Mouse (Mus musculus): ENCODE results near the gene Fam167b. TPM values are rescaled to one million over a fixed set of nuclear protein-coding genes. Genes with fewer than 3 reads are reported as not detected.
"Not testable (repeated sequence)": the region's sequence is repeated elsewhere in the genome, so short reads cannot be mapped to it uniquely, and the experiment has no call there.

Fam167b gene
- polyA plus RNA-seq, 1 experiment from 2014 or later, result 4.2 TPM

GRCm38 (mm10) chr4:129556532-129557223, 21.7 kb downstream of the Fam167b start:
- ATAC-seq (ENCODE audit: borderline replicate concordance, extremely low read depth, low FRiP score, low TSS enrichment), result peak; percentile 90
- H3K27ac ChIP-seq, result peak overlapping the region; percentile 76
- peak overlapping the region; percentile 50 for H3K9ac ChIP-seq
- no peaks in the 10 kb centered on the region for H3K27me3 ChIP-seq
- peaks cover 20% of the 10 kb centered on the region for H3K4me1 ChIP-seq
- no peaks in the 10 kb centered on the region for H3K9me3 ChIP-seq
- peak overlapping the region; percentile 75 for H3K4me2 ChIP-seq
- peak overlapping the region; percentile 45 for H3K4me3 ChIP-seq
- no peaks in the 10 kb centered on the region for H3K36me3 ChIP-seq
- WGBS, result 7% methylated on average over 33 of the region's 33 CpGs

GRCm38 (mm10) chr4:129555862-129556531, 22.4 kb downstream of the Fam167b start:
- Histone ChIP-seq H3K4me1 (peaks cover 20% of the 10 kb centered on the region), H3K27me3 (no peaks in the 10 kb centered on the region), H3K9me3 (no peaks in the 10 kb centered on the region), H3K36me3 (no peaks in the 10 kb centered on the region), H3K27ac (no peak overlapping the region), H3K9ac (peak overlapping the region; percentile 50), H3K4me2 (peak overlapping the region; percentile 75), H3K4me3 (peak overlapping the region; percentile 45)
- ATAC-seq (ENCODE audit: borderline replicate concordance, extremely low read depth, low FRiP score, low TSS enrichment), result peak; percentile 53
- WGBS, result under 1% methylated on average over 24 of the region's 24 CpGs

DNA sequence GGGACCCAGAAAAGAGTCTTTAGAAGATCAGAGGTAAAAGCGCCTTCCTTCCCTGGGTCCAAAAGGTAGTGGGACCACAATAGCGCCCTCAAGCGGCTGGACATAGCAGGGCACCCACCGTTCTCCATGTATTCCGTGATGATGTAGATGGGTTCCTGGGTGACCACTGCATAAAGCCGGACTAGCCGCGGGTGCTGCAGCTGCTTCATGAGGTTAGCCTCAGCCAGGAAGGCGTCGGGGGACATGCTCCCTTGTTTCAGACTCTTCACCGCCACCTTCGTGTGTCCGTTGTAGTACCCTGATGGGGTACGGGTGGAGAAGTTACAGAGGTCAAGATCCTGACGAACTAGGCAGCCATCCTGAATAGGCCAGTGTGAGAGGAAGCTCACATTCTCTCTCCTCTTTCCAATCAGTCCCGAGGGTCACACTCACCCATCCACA, 22.9 kb downstream of the Fam167b start:
- Histone ChIP-seq H3K4me2 (peak overlapping the region; percentile 75), H3K9me3 (no peaks in the 10 kb centered on the region), H3K9ac (peak overlapping the region; percentile 50; the same call in 1 of the 2 replicates), H3K27me3 (no peaks in the 10 kb centered on the region), H3K36me3 (no peaks in the 10 kb centered on the region), H3K4me1 (peaks cover 20% of the 10 kb centered on the region), H3K4me3 (peak overlapping the region; percentile 45), H3K27ac (no peak overlapping the region)
- WGBS, result 6% methylated on average over 16 of the region's 16 CpGs
- 0 out of 2 replicates have a peak, but pooled peaks have one; percentile 19 for ATAC-seq (ENCODE audit: borderline replicate concordance, extremely low read depth, low FRiP score, low TSS enrichment)

DNA sequence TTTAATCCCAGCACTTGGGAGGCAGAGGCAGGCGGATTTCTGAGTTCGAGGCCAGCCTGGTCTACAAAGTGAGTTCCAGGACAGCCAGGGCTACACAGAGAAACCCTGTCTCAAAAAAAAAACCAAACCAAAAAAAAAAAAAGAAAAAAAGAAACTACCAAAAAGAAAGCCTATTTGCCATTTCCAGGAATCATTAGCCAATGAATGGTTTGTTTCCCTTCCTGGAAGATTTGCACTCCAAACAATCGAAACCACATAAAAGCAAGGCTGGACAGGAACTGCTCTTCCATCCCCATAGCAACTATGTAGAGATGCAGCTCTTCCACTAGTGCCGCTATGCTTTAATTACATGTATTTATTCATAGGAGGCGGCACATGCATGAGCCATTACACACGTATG, 23.8 kb downstream of the Fam167b start:
- H3K36me3 ChIP-seq; H3K9ac ChIP-seq; H3K27ac ChIP-seq; H3K4me2 ChIP-seq; H3K4me3 ChIP-seq; H3K27me3 ChIP-seq; H3K9me3 ChIP-seq; ATAC-seq (ENCODE audit: borderline replicate concordance, extremely low read depth, low FRiP score, low TSS enrichment): not testable (repeated sequence)
- peaks cover 20% of the 10 kb centered on the region for H3K4me1 ChIP-seq
- 90% methylated on average over 6 of the region's 6 CpGs for WGBS

GRCm38 (mm10) chr4:129550295-129550694, 28.1 kb downstream of the Fam167b start:
- H3K4me3 ChIP-seq, result no peak overlapping the region
- no peak overlapping the region for H3K4me2 ChIP-seq
- WGBS, result 53% methylated on average over 1 of the region's 1 CpGs
- no peak overlapping the region for H3K27ac ChIP-seq
- no peak for ATAC-seq (ENCODE audit: borderline replicate concordance, extremely low read depth, low FRiP score, low TSS enrichment)
- H3K9me3 ChIP-seq, result no peaks in the 10 kb centered on the region
- H3K9ac ChIP-seq, result no peak overlapping the region
- H3K36me3 ChIP-seq, result no peaks in the 10 kb centered on the region
- H3K4me1 ChIP-seq, result 0 out of 2 replicates have a peak, but pooled peaks cover under 1% of the 10 kb centered on the region
- H3K27me3 ChIP-seq, result no peaks in the 10 kb centered on the region

GRCm38 (mm10) chr4:129549306-129549705, 29.0 kb downstream of the Fam167b start:
- no peak overlapping the region for H3K9ac ChIP-seq
- no peaks in the 10 kb centered on the region for H3K4me1 ChIP-seq
- H3K9me3 ChIP-seq, result no peaks in the 10 kb centered on the region
- no peaks in the 10 kb centered on the region for H3K27me3 ChIP-seq
- H3K4me3 ChIP-seq, result no peak overlapping the region
- WGBS, result 89% methylated on average over 2 of the region's 2 CpGs
- no peak for ATAC-seq (ENCODE audit: borderline replicate concordance, extremely low read depth, low FRiP score, low TSS enrichment)
- no peak overlapping the region for H3K27ac ChIP-seq
- H3K36me3 ChIP-seq, result no peaks in the 10 kb centered on the region
- H3K4me2 ChIP-seq, result no peak overlapping the region

- not testable (repeated sequence) for H3K27me3 ChIP-seq; H3K4me2 ChIP-seq; H3K4me3 ChIP-seq; H3K27ac ChIP-seq; H3K9me3 ChIP-seq; ATAC-seq (ENCODE audit: borderline replicate concordance, extremely low read depth, low FRiP score, low TSS enrichment); H3K9ac ChIP-seq; H3K4me1 ChIP-seq; H3K36me3 ChIP-seq
- 88% methylated on average over 4 of the region's 4 CpGs for WGBS
Measured at GRCm38 (mm10) chr4:129547631-129548030, 30.7 kb downstream of the Fam167b start.

DNA sequence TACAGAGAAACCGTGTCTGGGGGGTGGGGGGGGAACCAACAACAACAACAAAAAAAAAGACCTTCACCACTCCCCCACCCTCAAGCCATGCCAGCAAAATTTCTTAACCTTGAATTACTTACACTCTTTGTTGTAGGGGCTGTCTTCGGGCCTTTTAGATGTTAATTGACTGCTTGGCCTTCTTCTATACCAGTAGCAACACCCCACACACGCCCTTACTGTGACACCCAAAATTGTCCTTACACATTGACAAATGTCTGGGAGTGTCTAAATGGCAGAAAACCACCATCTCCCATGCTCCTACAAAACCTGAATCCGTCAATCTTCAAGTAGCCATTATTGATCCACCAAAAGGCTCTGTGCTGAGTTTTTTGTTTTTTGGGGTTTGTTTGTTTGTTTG, 34.2 kb downstream of the Fam167b start:
- no peak overlapping the region for H3K27ac ChIP-seq

GRCm38 (mm10) chr4:129542592-129543141, 35.7 kb downstream of the Fam167b start, which contains the start of gene Hdac1:
Gene Hdac1 (minus strand): TSS chr4:129542713.
- ATAC-seq (ENCODE audit: borderline replicate concordance, extremely low read depth, low FRiP score, low TSS enrichment), result peak; percentile 100
- peak within 1 kb of the TSS; percentile 79 for H3K27ac ChIP-seq
- H3K4me3 ChIP-seq, result peak within 1 kb of the TSS; percentile 96
- peak within 1 kb of the TSS; percentile 78 for H3K4me2 ChIP-seq
- under 1% methylated on average over 34 of the region's 46 CpGs for WGBS
- peaks cover 12% of the 10 kb centered on the region for H3K36me3 ChIP-seq
- peaks cover 17% of the 10 kb centered on the region for H3K4me1 ChIP-seq
- H3K27me3 ChIP-seq, result no peaks in the 10 kb centered on the region
- H3K9me3 ChIP-seq, result no peaks in the 10 kb centered on the region
- H3K9ac ChIP-seq, result peak within 1 kb of the TSS; percentile 91

More for the DNA sequence above, 34.2 kb downstream of the Fam167b start:
- peaks cover 17% of the 10 kb centered on the region for H3K4me1 ChIP-seq
- no peak overlapping the region for H3K9ac ChIP-seq
- H3K27me3 ChIP-seq, result no peaks in the 10 kb centered on the region
- 87% methylated on average over 4 of the region's 4 CpGs for WGBS
- H3K9me3 ChIP-seq, result no peaks in the 10 kb centered on the region
- H3K36me3 ChIP-seq, result no peaks in the 10 kb centered on the region
- no peak overlapping the region for H3K4me2 ChIP-seq
- ATAC-seq (ENCODE audit: borderline replicate concordance, extremely low read depth, low FRiP score, low TSS enrichment), result no peak
- no peak overlapping the region for H3K4me3 ChIP-seq

DNA sequence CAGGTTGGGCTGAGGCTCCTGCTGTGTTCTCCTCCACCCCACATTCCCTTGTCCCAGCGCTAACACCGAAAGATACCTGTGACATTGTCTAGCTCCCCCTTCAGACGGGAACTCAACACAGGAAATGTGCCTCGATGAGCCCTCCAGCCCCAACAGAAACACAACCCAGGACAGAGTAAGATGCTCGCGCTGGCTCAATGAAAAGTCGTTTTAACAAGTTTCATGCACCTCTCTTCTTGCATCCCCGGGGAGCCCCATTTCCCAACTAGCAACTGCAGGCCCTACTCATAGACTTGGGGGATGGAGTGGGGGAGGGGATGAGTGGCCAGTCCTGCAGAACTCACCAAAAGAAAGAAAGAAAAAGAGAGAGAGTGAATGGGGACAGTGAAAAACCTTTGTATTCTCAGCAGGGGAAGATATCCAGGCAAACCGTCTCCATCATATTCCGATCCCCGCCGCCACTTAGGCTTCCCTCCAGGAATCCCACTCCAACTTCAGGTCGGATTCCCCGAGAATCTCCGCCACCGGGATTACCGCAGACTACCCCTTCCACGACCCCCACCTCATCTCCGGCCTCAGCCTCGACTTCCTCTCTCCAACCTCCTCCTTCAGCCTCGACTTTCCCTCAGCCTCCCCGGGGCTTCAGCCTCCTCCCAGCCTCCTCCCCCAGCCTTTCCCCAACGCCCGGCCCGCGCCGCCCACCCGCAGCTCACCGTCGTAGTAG, 36.3 kb downstream of the Fam167b start:
- H3K4me3 ChIP-seq, result peak overlapping the region; percentile 96
- H3K36me3 ChIP-seq, result peaks cover 14% of the 10 kb centered on the region
- H3K27me3 ChIP-seq, result no peaks in the 10 kb centered on the region
- peak overlapping the region; percentile 91 for H3K9ac ChIP-seq
- under 1% methylated on average over 30 of the region's 30 CpGs for WGBS
- ATAC-seq (ENCODE audit: borderline replicate concordance, extremely low read depth, low FRiP score, low TSS enrichment), result no peak
- H3K4me2 ChIP-seq, result peak overlapping the region; percentile 78
- no peaks in the 10 kb centered on the region for H3K9me3 ChIP-seq
- H3K27ac ChIP-seq, result peak overlapping the region; percentile 79
- H3K4me1 ChIP-seq, result peaks cover 17% of the 10 kb centered on the region

DNA sequence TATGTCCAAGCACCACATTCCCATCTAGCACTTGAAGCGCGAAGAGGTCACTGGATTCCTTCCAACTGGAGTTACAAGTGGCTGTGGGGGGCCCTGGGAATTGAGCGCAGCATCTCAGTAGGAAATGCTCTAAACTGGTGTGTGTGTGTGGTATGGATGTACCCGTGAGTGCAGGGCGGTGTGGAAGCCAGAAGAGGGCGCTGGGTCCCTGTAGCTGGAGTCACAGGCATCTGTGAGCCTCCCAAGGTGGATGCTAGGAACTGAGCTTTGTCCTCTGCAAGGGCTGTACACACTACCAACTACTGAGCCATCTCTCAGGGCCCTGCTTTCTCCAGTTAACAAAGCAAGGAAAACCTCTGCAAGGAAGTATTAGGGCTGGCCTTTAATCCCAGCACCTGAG, 38.3 kb downstream of the Fam167b start:
- no peak overlapping the region for H3K9ac ChIP-seq
- no peaks in the 10 kb centered on the region for H3K27me3 ChIP-seq
- no peak overlapping the region for H3K4me3 ChIP-seq
- peaks cover 26% of the 10 kb centered on the region for H3K36me3 ChIP-seq
- no peak for ATAC-seq (ENCODE audit: borderline replicate concordance, extremely low read depth, low FRiP score, low TSS enrichment)
- no peak overlapping the region for H3K27ac ChIP-seq
- no peaks in the 10 kb centered on the region for H3K9me3 ChIP-seq
- H3K4me2 ChIP-seq, result no peak overlapping the region
- peaks cover 17% of the 10 kb centered on the region for H3K4me1 ChIP-seq
- 89% methylated on average over 6 of the region's 6 CpGs for WGBS
